Mouse (Mus musculus) intestine, embryonic 15.5 days (tissue): Measurements from ENCODE around the gene Parn. TPM values are rescaled to one million over a fixed set of nuclear protein-coding genes. Genes with fewer than 3 reads are reported as not detected.
A peak's percentile ranks its signal among the peaks of the same experiment; 100 is the strongest.
"Not testable (repeated sequence)": the region's sequence is repeated elsewhere in the genome, so short reads cannot be mapped to it uniquely, and the experiment has no call there.

Source experiments
- ATAC-seq: fragments of 200-750 bp; cut with Nextera tagmentation; 2 replicates; pipeline ENCODE4 v1.8.0; 2017; ENCODE audit warnings: moderate TSS enrichment, moderate library complexity
- H3K27ac ChIP-seq: fragments of 300-500 bp; sonication (generic); 2 replicates; pipeline ENCODE4 v1.5.1; 2015; ENCODE audit warnings: mild to moderate bottlenecking, inconsistent platforms
- H3K27me3 ChIP-seq: fragments of 300-500 bp; sonication (generic); replicated peaks from 2 replicates; pipeline ENCODE4 v1.6.1; 2015; ENCODE audit warnings: inconsistent platforms
- H3K36me3 ChIP-seq: fragments of 300-500 bp; sonication (generic); 2 replicates; pipeline ENCODE4 v1.6.1; 2015; ENCODE audit warnings: inconsistent platforms
- H3K4me1 ChIP-seq: fragments of 300-500 bp; sonication (generic); replicated peaks from 2 replicates; pipeline ENCODE4 v1.6.1; 2015; ENCODE audit warnings: inconsistent platforms
- H3K4me2 ChIP-seq: fragments of 300-500 bp; sonication (generic); replicated peaks from 2 replicates; pipeline ENCODE4 v1.6.1; 2015; ENCODE audit warnings: mild to moderate bottlenecking, inconsistent platforms
- H3K4me3 ChIP-seq: fragments of 300-500 bp; sonication (generic); replicated peaks from 2 replicates; pipeline ENCODE4 v1.5.1; 2015; ENCODE audit warnings: inconsistent platforms
- H3K9ac ChIP-seq: fragments of 300-500 bp; sonication (generic); 2 replicates; pipeline ENCODE4 v1.6.1; 2015; ENCODE audit warnings: inconsistent platforms
- H3K9me3 ChIP-seq: fragments of 300-500 bp; sonication (generic); 2 replicates; pipeline ENCODE4 v1.6.1; 2016; ENCODE audit warnings: inconsistent platforms
- WGBS: fragments of 180-500 bp; shearing (Covaris S2); methylation state at CpG from one replicate; pipeline ENCODE4 v1.1.7; 2015; 5-methylcytosine and 5-hydroxymethylcytosine counted together
- polyA plus RNA-seq: library from polyadenylated mRNA; unstranded; fragments of >200 nt; fragmentation: Nextera tagmentation; extraction: Ambion mirVana; gene quantifications from 2 replicates; pipeline ENCODE4 v1.2.1, GENCODE M21; 2015

The Parn gene
- polyA plus RNA-seq, 1 experiment from 2014 or later: 38.7 TPM

GRCm38 (mm10) chr16:13670896-13671295 lies 2.9 kb upstream of the Parn start:
- ATAC-seq, H3K36me3 ChIP-seq, H3K27ac ChIP-seq, H3K9ac ChIP-seq, H3K4me3 ChIP-seq, H3K9me3 ChIP-seq, H3K4me1 ChIP-seq, H3K27me3 ChIP-seq: not testable (repeated sequence)
- 76% methylated on average over 5 of the region's 5 CpGs for WGBS
- H3K4me2 ChIP-seq: peak overlapping the region; percentile 60

GRCm38 (mm10) chr16:13669282-13669681 lies 1.3 kb upstream of the Parn start:
- Histone ChIP-seq H3K36me3 (peaks cover 2% of the 10 kb centered on the region; the same call in 1 of the 2 replicates), H3K9me3 (no peaks in the 10 kb centered on the region), H3K27me3 (no peaks in the 10 kb centered on the region), H3K27ac (no peak overlapping the region), H3K9ac (no peak overlapping the region), H3K4me1 (peaks cover 8% of the 10 kb centered on the region; the same call in 1 of the 2 replicates), H3K4me3 (no peak overlapping the region), H3K4me2 (no peak overlapping the region)
- WGBS: 91% methylated on average over 1 of the region's 1 CpGs
- ATAC-seq: no peak

- peaks cover 8% of the 10 kb centered on the region; the same call in 1 of the 2 replicates for H3K4me1 ChIP-seq
- ATAC-seq: no peak
- no peaks in the 10 kb centered on the region for H3K9me3 ChIP-seq
- no peak overlapping the region for H3K9ac ChIP-seq
- peak overlapping the region; percentile 58; the same call in 1 of the 2 replicates for H3K27ac ChIP-seq
- peaks cover 3% of the 10 kb centered on the region; the same call in 1 of the 2 replicates for H3K36me3 ChIP-seq
- WGBS: 83% methylated on average over 10 of the region's 10 CpGs
- peak overlapping the region; percentile 78 for H3K4me2 ChIP-seq
- no peaks in the 10 kb centered on the region for H3K27me3 ChIP-seq
- H3K4me3 ChIP-seq: peak overlapping the region; percentile 81; the same call in 1 of the 2 replicates
These were observed 585 bp upstream of the Parn start for GRCm38 (mm10) chr16:13668402-13669108.

- 94% methylated on average over 9 of the region's 9 CpGs for WGBS
- H3K9ac ChIP-seq: no peak overlapping the region
- H3K4me3 ChIP-seq: no peak overlapping the region
- H3K9me3 ChIP-seq: no peaks in the 10 kb centered on the region
- ATAC-seq: no peak
- H3K27ac ChIP-seq: no peak overlapping the region
- peaks cover 10% of the 10 kb centered on the region; the same call in 1 of the 2 replicates for H3K36me3 ChIP-seq
- H3K4me1 ChIP-seq: no peaks in the 10 kb centered on the region
- no peaks in the 10 kb centered on the region for H3K27me3 ChIP-seq
- H3K4me2 ChIP-seq: no peak overlapping the region
These were observed 7.2 kb downstream of the Parn start for GRCm38 (mm10) chr16:13660736-13661135.

- no peak overlapping the region for H3K4me3 ChIP-seq
- H3K9ac ChIP-seq: no peak overlapping the region
- no peaks in the 10 kb centered on the region for H3K9me3 ChIP-seq
- H3K27me3 ChIP-seq: no peaks in the 10 kb centered on the region
- peaks cover 6% of the 10 kb centered on the region; the same call in 1 of the 2 replicates for H3K36me3 ChIP-seq
- no peaks in the 10 kb centered on the region for H3K4me1 ChIP-seq
- 78% methylated on average over 3 of the region's 3 CpGs for WGBS
- H3K27ac ChIP-seq: no peak overlapping the region
- no peak overlapping the region for H3K4me2 ChIP-seq
- no peak for ATAC-seq
These were observed 9.1 kb downstream of the Parn start for GRCm38 (mm10) chr16:13658886-13659285.

GRCm38 (mm10) chr16:13645930-13646329 lies 22.0 kb downstream of the Parn start:
- H3K27ac ChIP-seq: no peak overlapping the region

GRCm38 (mm10) chr16:13644474-13644873 lies 23.5 kb downstream of the Parn start:
- no peak for ATAC-seq
- Histone ChIP-seq H3K4me1 (no peaks in the 10 kb centered on the region), H3K36me3 (0 out of 2 replicates have a peak, but pooled peaks cover 3% of the 10 kb centered on the region), H3K4me2 (no peak overlapping the region), H3K9ac (no peak overlapping the region), H3K27ac (no peak overlapping the region), H3K4me3 (no peak overlapping the region), H3K9me3 (no peaks in the 10 kb centered on the region), H3K27me3 (no peaks in the 10 kb centered on the region)
- 77% methylated on average over 3 of the region's 3 CpGs for WGBS

More at GRCm38 (mm10) chr16:13645930-13646329, 22.0 kb downstream of the Parn start:
- Histone ChIP-seq H3K4me1 (no peaks in the 10 kb centered on the region), H3K27me3 (no peaks in the 10 kb centered on the region), H3K4me2 (no peak overlapping the region), H3K4me3 (no peak overlapping the region), H3K9ac (no peak overlapping the region), H3K36me3 (peaks cover 6% of the 10 kb centered on the region; the same call in 1 of the 2 replicates), H3K9me3 (no peaks in the 10 kb centered on the region)
- no peak for ATAC-seq
- 78% methylated on average over 4 of the region's 4 CpGs for WGBS

GRCm38 (mm10) chr16:13640064-13640463 lies 27.9 kb downstream of the Parn start:
- Histone ChIP-seq H3K9me3 (no peaks in the 10 kb centered on the region), H3K36me3 (peaks cover 2% of the 10 kb centered on the region; the same call in 1 of the 2 replicates), H3K4me3 (no peak overlapping the region), H3K4me2 (no peak overlapping the region), H3K4me1 (no peaks in the 10 kb centered on the region), H3K27ac (no peak overlapping the region), H3K9ac (no peak overlapping the region), H3K27me3 (no peaks in the 10 kb centered on the region)
- no peak for ATAC-seq
- WGBS: 80% methylated on average over 7 of the region's 7 CpGs

GRCm38 (mm10) chr16:13639508-13639907 lies 28.5 kb downstream of the Parn start:
- Histone ChIP-seq H3K9me3 (no peaks in the 10 kb centered on the region), H3K9ac (no peak overlapping the region), H3K27ac (no peak overlapping the region), H3K4me1 (no peaks in the 10 kb centered on the region), H3K4me3 (no peak overlapping the region), H3K4me2 (no peak overlapping the region), H3K36me3 (peaks cover 3% of the 10 kb centered on the region; the same call in 1 of the 2 replicates), H3K27me3 (no peaks in the 10 kb centered on the region)
- no peak for ATAC-seq
- WGBS: 82% methylated on average over 5 of the region's 5 CpGs

GRCm38 (mm10) chr16:13638198-13638597 lies 29.8 kb downstream of the Parn start:
- H3K4me1 ChIP-seq, H3K4me3 ChIP-seq, ATAC-seq, H3K27me3 ChIP-seq, H3K9ac ChIP-seq, H3K4me2 ChIP-seq, H3K9me3 ChIP-seq, H3K36me3 ChIP-seq, H3K27ac ChIP-seq: not testable (repeated sequence)
- 62% methylated on average over 2 of the region's 2 CpGs for WGBS

GRCm38 (mm10) chr16:13628345-13628744 lies 39.6 kb downstream of the Parn start:
- no peak for ATAC-seq
- H3K27me3 ChIP-seq: no peaks in the 10 kb centered on the region
- H3K9ac ChIP-seq: no peak overlapping the region
- no peak overlapping the region for H3K4me3 ChIP-seq
- H3K4me2 ChIP-seq: no peak overlapping the region
- WGBS: 52% methylated on average over 5 of the region's 5 CpGs
- no peaks in the 10 kb centered on the region for H3K9me3 ChIP-seq
- 0 out of 2 replicates have a peak, but pooled peaks cover 3% of the 10 kb centered on the region for H3K36me3 ChIP-seq
- H3K27ac ChIP-seq: no peak overlapping the region
- no peaks in the 10 kb centered on the region for H3K4me1 ChIP-seq

GRCm38 (mm10) chr16:13621745-13622507 lies 46.0 kb downstream of the Parn start:
- WGBS: 88% methylated on average over 3 of the region's 3 CpGs
- H3K27me3 ChIP-seq: no peaks in the 10 kb centered on the region
- no peak overlapping the region for H3K4me2 ChIP-seq
- no peaks in the 10 kb centered on the region for H3K9me3 ChIP-seq
- no peak for ATAC-seq
- no peak overlapping the region for H3K9ac ChIP-seq
- 0 out of 2 replicates have a peak, but pooled peaks cover 3% of the 10 kb centered on the region for H3K36me3 ChIP-seq
- H3K4me3 ChIP-seq: no peak overlapping the region
- H3K27ac ChIP-seq: no peak overlapping the region
- no peaks in the 10 kb centered on the region for H3K4me1 ChIP-seq
